8 mouse cellular contexts compared by ENCODE assay signal in the genomic region with DNA sequence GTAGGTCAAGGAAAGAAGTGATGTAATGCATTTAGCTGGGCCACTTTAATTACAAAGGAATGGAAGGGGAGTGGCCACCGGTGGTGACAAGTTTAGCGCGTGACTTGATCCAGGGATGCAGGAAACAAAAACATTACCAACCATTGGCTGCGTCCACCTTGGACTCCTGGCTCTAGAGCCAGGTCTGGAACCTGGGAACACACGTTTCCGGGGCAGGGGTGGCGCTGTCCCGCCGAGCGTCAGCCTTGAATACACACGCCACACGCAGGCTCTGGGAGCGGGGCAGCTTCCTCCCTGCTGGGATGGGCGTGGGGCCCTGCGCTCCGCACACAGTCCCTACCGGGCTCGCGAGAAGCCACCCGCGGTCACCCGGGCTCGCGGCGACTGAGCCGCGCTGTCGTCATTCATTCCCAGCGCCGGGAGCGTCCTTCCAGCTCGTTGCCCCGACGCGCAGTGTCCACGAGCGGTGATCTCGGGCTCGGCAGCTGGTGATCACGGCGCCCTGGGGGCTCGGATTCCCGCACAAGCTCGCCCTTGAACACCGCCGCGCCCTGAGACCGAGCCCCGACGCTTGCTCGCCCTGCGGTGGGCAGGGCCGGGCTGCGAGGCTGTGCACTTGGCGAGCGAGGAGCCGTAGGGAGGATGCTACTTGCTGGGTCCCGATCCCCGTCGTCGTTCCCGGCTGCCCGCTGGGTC. TPM values are rescaled to one million over a fixed set of nuclear protein-coding genes. Genes with fewer than 3 reads are reported as not detected.
DNase-seq lines count a peak whose midpoint lies in the region; ATAC-seq and TF ChIP-seq lines count a peak whose summit lies in the region.

A gene (plus strand): TSS at position 118 of the 696 bp plus-strand sequence.

- peaks cover 35% of the 10 kb centered on the region; the same call in 1 of the 2 replicates for H3K4me1 ChIP-seq in hindbrain, embryonic 10.5 days (replicated peaks)
- H3K4me1 ChIP-seq in lung, embryonic 14.5 days (ENCODE audit: insufficient read depth): no peaks in the 10 kb centered on the region

- no peaks in the 10 kb centered on the region for H3K36me3 ChIP-seq in hindbrain, embryonic 10.5 days
- H3K36me3 ChIP-seq in lung, embryonic 14.5 days (ENCODE audit: insufficient read depth): no peaks in the 10 kb centered on the region

- peak within 1 kb of the TSS; percentile 67 for H3K9ac ChIP-seq in lung, embryonic 14.5 days

- under 1% methylated on average over 63 of the region's 63 CpGs for WGBS in hindbrain, embryonic 10.5 days
- WGBS in lung, embryonic 14.5 days: 1% methylated on average over 63 of the region's 63 CpGs

- H3K9me3 ChIP-seq in hindbrain, embryonic 10.5 days: no peaks in the 10 kb centered on the region
- no peaks in the 10 kb centered on the region for H3K9me3 ChIP-seq in lung, embryonic 14.5 days (ENCODE audit: low read depth, low read length)

- peak; percentile 57 for TF ChIP-seq CTCF in lung, embryonic 14.5 days (IDR thresholded peaks at IDR 0.05; ENCODE audit: low read depth)

- H3K27ac ChIP-seq in hindbrain, embryonic 10.5 days: peak within 1 kb of the TSS; percentile 97
- peak within 1 kb of the TSS; percentile 84 for H3K27ac ChIP-seq in lung, embryonic 14.5 days (ENCODE audit: low read depth)

- no peaks in the 10 kb centered on the region for H3K27me3 ChIP-seq in hindbrain, embryonic 10.5 days (ENCODE audit: insufficient read depth, poor library complexity, severe bottlenecking)
- H3K27me3 ChIP-seq in lung, embryonic 14.5 days (ENCODE audit: insufficient read depth, low read length): no peaks in the 10 kb centered on the region

- peak within 1 kb of the TSS; percentile 73 for H3K4me2 ChIP-seq in lung, embryonic 14.5 days

- H3K4me3 ChIP-seq in hindbrain, embryonic 10.5 days: peak within 1 kb of the TSS; percentile 85
- H3K4me3 ChIP-seq in lung, embryonic 14.5 days (ENCODE audit: low read depth, low read length): peak within 1 kb of the TSS; percentile 51

- DNase-seq in MN1 (ENCODE audit: low spot score): peak; percentile 80
- DNase-seq in cerebellum, postnatal 10 days: peak; percentile 86 to 88
- peak; percentile 57 to 60 for DNase-seq in frontal cortex, postnatal 14 days (ENCODE audit: low spot score in 2 of 2)
- DNase-seq in hindbrain, embryonic 10.5 days (ENCODE audit: low spot score): peak; percentile 72
- DNase-seq in layer of hippocampus, adult 9-11 months: peak; percentile 51
- DNase-seq in lung, embryonic 14.5 days: peak; percentile 80
- peak; percentile 17 for DNase-seq in thymus, postnatal 0 days (ENCODE audit: low spot score)

- ATAC-seq in lung, embryonic 14.5 days (ENCODE audit: insufficient read depth): peak; percentile 94
- peak; percentile 36; the same call in 1 of the 2 replicates for ATAC-seq in neutrophil, adult 5-6 weeks (ENCODE audit: extremely low read depth, insufficient number of reproducible peaks, low FRiP score, poor library complexity, severe bottlenecking)

RNA-seq across cellular contexts. Expression of the gene that starts here (rescaled TPM):
- polyA plus RNA-seq in hindbrain, embryonic 10.5 days (2016; fragmentation: Nextera tagmentation; extraction: Ambion mirVana): 6.5 and 8.3 TPM in 2 replicates
- polyA plus RNA-seq in lung, embryonic 14.5 days (2014; fragmentation: Nextera tagmentation; extraction: Ambion mirVana): 1.4 and 2.2 TPM in 2 replicates
- total RNA-seq in neutrophil, adult 5-6 weeks (2017): 2.3 and 2.6 TPM in 2 replicates
- 1.2 and 1.4 TPM in 2 replicates for polyA plus RNA-seq in thymus, postnatal 0 days (2015; fragmentation: Nextera tagmentation; extraction: Ambion mirVana)

Comparison
In these comparisons a context has a peak if more than half of its experiments do, and no peak if none do; other contexts are left out.
1. Peak in every context shown above with its lines: DNase-seq, ATAC-seq, H3K4me3 ChIP-seq and H3K27ac ChIP-seq.
2. DNase-seq: peak in every context shown above with its lines; median percentile 87 in cerebellum, postnatal 10 days; 80 in MN1; 80 in lung, embryonic 14.5 days; 72 in hindbrain, embryonic 10.5 days; 58 in frontal cortex, postnatal 14 days; 51 in layer of hippocampus, adult 9-11 months; 17 in thymus, postnatal 0 days.